Mouse (Mus musculus) embryonic facial prominence, embryonic 11.5 days (tissue): ENCODE data around the gene D930007J09Rik. TPM values are rescaled to one million over a fixed set of nuclear protein-coding genes. Genes with fewer than 3 reads are reported as not detected.

Experiments used
- ATAC-seq: fragments of 200-750 bp; cut with Nextera tagmentation; replicated peaks from 2 replicates; pipeline ENCODE4 v1.8.0; 2017; ENCODE audit warnings: low read depth; ENCODE audit not compliant: insufficient number of reproducible peaks, low FRiP score, low TSS enrichment
- DNase-seq: peaks from one replicate; pipeline ENCODE4 v3.0.0-alpha.2; 2015; ENCODE audit warnings: low spot score
- H3K27ac ChIP-seq: fragments of 300-500 bp; sonication (generic); replicated peaks from 2 replicates; pipeline ENCODE4 v1.5.1; 2014; ENCODE audit warnings: mild to moderate bottlenecking, low read depth, low read length, control low read depth
- H3K27me3 ChIP-seq: fragments of 300-500 bp; sonication (generic); 2 replicates; pipeline ENCODE4 v1.6.1; 2014; ENCODE audit warnings: mild to moderate bottlenecking, low read length, moderate library complexity, mixed read lengths; ENCODE audit not compliant: control insufficient read depth, insufficient read depth
- H3K36me3 ChIP-seq: fragments of 300-500 bp; sonication (generic); replicated peaks from 2 replicates; pipeline ENCODE4 v1.6.1; 2014; ENCODE audit warnings: low read depth, mild to moderate bottlenecking, low read length, moderate library complexity, mixed read lengths; ENCODE audit not compliant: control insufficient read depth, insufficient read depth
- H3K4me1 ChIP-seq: fragments of 300-500 bp; sonication (generic); 2 replicates; pipeline ENCODE4 v1.6.1; 2014; ENCODE audit warnings: low read length, mixed read lengths; ENCODE audit not compliant: control insufficient read depth, insufficient read depth
- H3K4me2 ChIP-seq: fragments of 300-500 bp; sonication (generic); 2 replicates; pipeline ENCODE4 v1.6.1; 2014; ENCODE audit warnings: low read depth, mild to moderate bottlenecking, control low read depth, low read length, moderate library complexity
- H3K4me3 ChIP-seq: fragments of 300-500 bp; sonication (generic); 2 replicates; pipeline ENCODE4 v1.5.1; 2014; ENCODE audit warnings: low read depth, low read length, control low read depth
- H3K9ac ChIP-seq: fragments of 300-500 bp; sonication (generic); replicated peaks from 2 replicates; pipeline ENCODE4 v1.6.1; 2014; ENCODE audit warnings: mild to moderate bottlenecking, control low read depth, low read length
- H3K9me3 ChIP-seq: fragments of 300-500 bp; sonication (generic); replicated peaks from 2 replicates; pipeline ENCODE4 v1.6.1; 2016; ENCODE audit warnings: mild to moderate bottlenecking, low read length, inconsistent platforms, mixed read lengths; ENCODE audit not compliant: control insufficient read depth
- WGBS: fragments of 180-500 bp; shearing (Covaris S2); extraction: QIAGEN DNeasy Blood & Tissue Kit; methylation state at CpG from one replicate; pipeline ENCODE4 v1.1.7; 2014; 5-methylcytosine and 5-hydroxymethylcytosine counted together
- polyA plus RNA-seq: library from polyadenylated mRNA; unstranded; fragments of >200 nt; fragmentation: Nextera tagmentation; extraction: Ambion mirVana; gene quantifications from 2 replicates; pipeline ENCODE4 v1.2.1, GENCODE M21; 2014

Gene D930007J09Rik
- polyA plus RNA-seq, 1 experiment from 2014 or later = not detected

GRCm38 (mm10) chr13:32827111-32827822 is 24.6 kb upstream of the D930007J09Rik start:
- no peaks in the 10 kb centered on the region for H3K4me1 ChIP-seq
- no peak overlapping the region for H3K9ac ChIP-seq
- 75% methylated on average over 3 of the region's 3 CpGs for WGBS
- H3K4me3 ChIP-seq = no peak overlapping the region
- no peaks in the 10 kb centered on the region for H3K9me3 ChIP-seq
- DNase-seq (no peak), ATAC-seq (no peak)
- no peak overlapping the region for H3K4me2 ChIP-seq
- H3K27ac ChIP-seq = no peak overlapping the region
- H3K27me3 ChIP-seq = no peaks in the 10 kb centered on the region
- H3K36me3 ChIP-seq = no peaks in the 10 kb centered on the region

DNA sequence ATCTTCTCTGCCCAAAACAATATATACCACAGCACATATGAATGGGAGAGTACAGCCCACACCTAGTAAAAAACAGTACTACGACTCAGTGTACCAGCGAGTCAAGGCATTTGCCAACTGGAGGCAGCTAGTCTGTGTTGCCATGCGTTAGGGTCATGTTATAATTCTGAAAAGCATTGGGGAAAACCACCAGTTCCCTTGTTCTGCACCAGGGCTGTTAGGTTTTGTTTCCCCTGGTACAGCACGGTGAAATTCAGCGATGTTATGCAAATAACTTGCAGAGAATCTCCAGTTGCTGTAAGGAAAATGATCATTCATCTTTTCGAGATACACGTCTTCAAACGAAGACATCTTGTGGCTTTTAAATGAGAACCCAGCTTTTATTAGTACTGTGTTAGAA is 22.9 kb upstream of the D930007J09Rik start:
- 92% methylated on average over 8 of the region's 8 CpGs for WGBS
- Histone ChIP-seq H3K4me3 (no peak overlapping the region), H3K4me1 (no peaks in the 10 kb centered on the region), H3K9ac (no peak overlapping the region), H3K9me3 (no peaks in the 10 kb centered on the region), H3K36me3 (no peaks in the 10 kb centered on the region), H3K27me3 (no peaks in the 10 kb centered on the region), H3K27ac (no peak overlapping the region), H3K4me2 (no peak overlapping the region)
- ATAC-seq (no peak), DNase-seq (no peak)

DNA sequence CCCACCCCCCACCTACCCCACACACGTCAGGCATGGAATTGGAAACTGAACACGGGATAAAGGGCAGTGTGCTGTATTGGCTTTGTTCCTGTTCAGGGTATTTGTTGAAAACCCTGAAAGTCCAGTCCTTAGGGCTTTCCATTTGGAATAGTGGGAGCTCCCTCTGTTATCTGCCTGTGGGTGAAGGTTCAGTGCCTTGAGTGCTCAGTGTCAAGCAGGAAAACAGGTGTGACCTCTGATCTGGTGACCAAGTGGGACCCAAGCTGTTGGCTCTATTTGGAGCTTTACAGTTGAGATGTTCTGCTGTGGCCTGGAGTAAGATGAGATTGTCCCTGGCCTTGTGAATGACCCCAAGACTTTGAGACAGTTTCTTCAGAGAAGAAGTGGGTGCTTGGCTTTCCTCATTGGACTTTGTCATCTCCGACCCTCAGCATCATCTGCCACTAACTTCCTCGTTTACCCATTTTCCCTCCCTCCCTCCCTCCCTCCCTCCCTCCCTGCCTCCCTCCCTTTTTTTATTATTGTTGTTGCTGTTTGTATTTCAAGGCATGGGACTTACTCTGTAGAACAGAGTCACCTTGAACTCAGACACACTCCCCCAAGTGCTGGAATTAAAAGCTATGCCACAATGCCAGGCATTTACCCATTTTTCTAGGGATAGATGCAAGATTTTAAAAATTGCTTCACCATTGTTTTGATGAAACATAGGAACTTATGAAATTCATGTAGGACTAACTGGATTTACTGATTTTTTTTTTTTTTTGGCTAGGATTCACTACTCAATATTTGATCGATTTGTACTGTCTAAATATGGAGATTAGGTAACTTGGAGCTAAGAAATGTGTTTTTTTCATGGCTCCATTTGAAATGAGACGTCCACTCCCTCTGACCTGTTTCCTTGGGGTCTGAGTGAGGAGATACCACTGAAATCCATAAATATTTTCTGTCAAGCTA is 22.0 kb upstream of the D930007J09Rik start:
- H3K27ac ChIP-seq = no peak overlapping the region
- no peaks in the 10 kb centered on the region for H3K4me1 ChIP-seq
- no peak for ATAC-seq
- 0 out of 2 replicates have a peak, but pooled peaks cover 3% of the 10 kb centered on the region for H3K36me3 ChIP-seq
- DNase-seq = no peak
- H3K9ac ChIP-seq = no peak overlapping the region
- H3K27me3 ChIP-seq = no peaks in the 10 kb centered on the region
- WGBS = 72% methylated on average over 6 of the region's 6 CpGs
- H3K9me3 ChIP-seq = no peaks in the 10 kb centered on the region
- no peak overlapping the region for H3K4me3 ChIP-seq
- H3K4me2 ChIP-seq = no peak overlapping the region

GRCm38 (mm10) chr13:32823126-32823525 is 20.5 kb upstream of the D930007J09Rik start:
- Histone ChIP-seq H3K9ac (no peak overlapping the region), H3K4me1 (no peaks in the 10 kb centered on the region), H3K4me3 (no peak overlapping the region), H3K9me3 (no peaks in the 10 kb centered on the region), H3K4me2 (no peak overlapping the region), H3K27ac (no peak overlapping the region), H3K27me3 (no peaks in the 10 kb centered on the region), H3K36me3 (0 out of 2 replicates have a peak, but pooled peaks cover 3% of the 10 kb centered on the region)
- 86% methylated on average over 6 of the region's 6 CpGs for WGBS
- DNase-seq (no peak), ATAC-seq (no peak)

DNA sequence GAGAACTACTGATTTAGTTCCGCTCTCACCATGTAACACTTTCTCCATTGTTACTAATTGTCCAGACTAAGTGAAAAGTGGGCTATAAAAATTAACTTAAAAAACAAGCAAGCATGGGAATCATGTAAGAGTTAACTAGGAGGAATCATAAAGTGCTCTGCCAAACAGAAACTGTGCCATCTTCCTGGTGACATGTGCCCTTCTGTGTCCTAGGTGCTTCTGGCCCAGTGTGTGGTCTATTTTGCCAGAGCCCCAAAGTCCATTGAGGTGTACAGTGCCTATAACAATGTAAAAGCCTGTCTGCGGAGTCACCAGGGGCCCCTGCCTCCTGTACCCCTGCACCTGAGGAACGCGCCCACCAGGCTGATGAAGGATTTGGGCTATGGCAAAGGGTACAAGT is 19.0 kb upstream of the D930007J09Rik start:
- Histone ChIP-seq H3K27me3 (no peaks in the 10 kb centered on the region), H3K36me3 (peaks cover 3% of the 10 kb centered on the region; the same call in 1 of the 2 replicates), H3K4me2 (no peak overlapping the region), H3K9me3 (no peaks in the 10 kb centered on the region), H3K4me3 (no peak overlapping the region), H3K4me1 (no peaks in the 10 kb centered on the region), H3K27ac (no peak overlapping the region), H3K9ac (no peak overlapping the region)
- DNase-seq (no peak), ATAC-seq (0 out of 2 replicates have a peak, but pooled peaks have one; percentile 29)
- WGBS = 97% methylated on average over 4 of the region's 4 CpGs

GRCm38 (mm10) chr13:32819926-32820325 is 17.3 kb upstream of the D930007J09Rik start:
- DNase-seq (no peak), ATAC-seq (no peak)
- no peak overlapping the region for H3K4me3 ChIP-seq
- no peaks in the 10 kb centered on the region for H3K27me3 ChIP-seq
- H3K4me1 ChIP-seq = no peaks in the 10 kb centered on the region
- no peak overlapping the region for H3K4me2 ChIP-seq
- no peaks in the 10 kb centered on the region for H3K9me3 ChIP-seq
- no peak overlapping the region for H3K27ac ChIP-seq
- peaks cover 3% of the 10 kb centered on the region; the same call in 1 of the 2 replicates for H3K36me3 ChIP-seq
- no peak overlapping the region for H3K9ac ChIP-seq
- 84% methylated on average over 5 of the region's 5 CpGs for WGBS

DNA sequence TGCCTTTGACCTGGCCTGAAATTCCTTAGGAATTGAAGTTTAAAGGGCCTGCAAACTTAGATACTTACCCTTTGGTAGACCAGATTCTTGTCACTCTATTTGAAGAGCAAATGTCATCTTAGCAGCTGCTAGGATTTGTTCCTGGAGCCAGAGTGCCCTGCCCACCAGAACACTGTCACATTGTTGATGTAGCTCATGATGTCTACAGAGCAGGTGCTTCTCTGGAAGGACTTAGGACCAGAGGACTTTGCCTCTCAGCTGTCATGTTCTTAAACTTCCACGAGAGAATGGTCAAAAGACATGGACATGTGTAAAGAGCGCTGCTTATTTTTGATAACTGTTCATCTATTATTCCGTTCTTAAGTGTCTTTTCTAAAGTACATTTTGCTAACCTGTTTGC is 16.6 kb upstream of the D930007J09Rik start:
- H3K27me3 ChIP-seq = no peaks in the 10 kb centered on the region
- no peak overlapping the region for H3K27ac ChIP-seq
- no peak overlapping the region for H3K4me2 ChIP-seq
- no peak overlapping the region for H3K9ac ChIP-seq
- H3K4me3 ChIP-seq = no peak overlapping the region
- no peaks in the 10 kb centered on the region for H3K9me3 ChIP-seq
- DNase-seq (no peak), ATAC-seq (no peak)
- 93% methylated on average over 3 of the region's 3 CpGs for WGBS
- no peaks in the 10 kb centered on the region for H3K4me1 ChIP-seq
- peaks cover 3% of the 10 kb centered on the region; the same call in 1 of the 2 replicates for H3K36me3 ChIP-seq

GRCm38 (mm10) chr13:32807624-32808023 is 5.0 kb upstream of the D930007J09Rik start:
- WGBS = 82% methylated on average over 3 of the region's 3 CpGs
- Histone ChIP-seq H3K36me3 (no peaks in the 10 kb centered on the region; the same call in 1 of the 2 replicates), H3K9me3 (no peaks in the 10 kb centered on the region)

More at GRCm38 (mm10) chr13:32807624-32808023, 5.0 kb upstream of the D930007J09Rik start:
- no peaks in the 10 kb centered on the region for H3K4me1 ChIP-seq
- ATAC-seq (no peak), DNase-seq (no peak)
- H3K27ac ChIP-seq = no peak overlapping the region
- no peaks in the 10 kb centered on the region for H3K27me3 ChIP-seq
- no peak overlapping the region for H3K9ac ChIP-seq
- H3K4me3 ChIP-seq = no peak overlapping the region
- no peak overlapping the region for H3K4me2 ChIP-seq
